Mouse (Mus musculus): Measurements from ENCODE around the gene Kif1a. TPM values are rescaled to one million over a fixed set of nuclear protein-coding genes. Genes with fewer than 3 reads are reported as not detected.

Gene Kif1a
- total and polyA plus RNA-seq, 3 experiments = not detected

DNA sequence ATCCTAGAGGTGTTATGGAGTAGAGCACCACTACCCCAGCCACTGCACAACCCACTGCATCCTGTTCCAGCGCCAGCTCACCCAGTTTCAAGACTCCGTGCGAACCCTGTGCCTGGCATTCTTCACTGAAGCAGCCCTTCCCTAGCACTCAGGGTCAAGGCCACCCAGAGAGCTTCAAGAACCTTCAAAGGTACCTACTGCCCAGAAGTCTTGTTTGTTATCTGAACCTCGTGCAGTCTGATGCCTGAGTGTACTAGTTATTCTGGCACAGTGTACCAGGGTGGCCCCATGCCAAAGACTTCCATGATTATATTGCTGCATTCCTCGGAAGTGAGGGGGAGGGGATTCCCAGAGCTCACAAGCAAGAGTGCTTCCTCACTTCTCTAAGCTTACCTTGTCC lies 38.1 kb downstream of the Kif1a start:
- H3K36me3 ChIP-seq (ENCODE audit: control insufficient read depth in 1 of 2, insufficient read depth in 2 of 2, low read length in 2 of 2) = no peaks in the 10 kb centered on the region
- no peak for DNase-seq (ENCODE audit: low read depth, low spot score)
- no peaks in the 10 kb centered on the region for H3K27me3 ChIP-seq (ENCODE audit: control insufficient read depth in 1 of 2, insufficient read depth in 2 of 2, low read length in 2 of 2)
- H3K4me3 ChIP-seq (ENCODE audit: control insufficient read depth in 1 of 2, insufficient read depth in 1 of 2, low read depth in 2 of 2, low read length in 2 of 2) = no peak overlapping the region
- no peak overlapping the region for H3K9ac ChIP-seq (ENCODE audit: control insufficient read depth, low read depth, low read length, poor library complexity, severe bottlenecking)
- no peaks in the 10 kb centered on the region for H3K9me3 ChIP-seq (replicated peaks; ENCODE audit: insufficient read depth, low read length)
- no peaks in the 10 kb centered on the region for H3K79me2 ChIP-seq (ENCODE audit: control insufficient read depth, insufficient read depth, low read length, poor library complexity)
- H3K27ac ChIP-seq (ENCODE audit: control insufficient read depth, low read depth, low read length) = no peak overlapping the region
- TF ChIP-seq MEF2A (IDR thresholded peaks at IDR 0.05; ENCODE audit: extremely low read depth, insufficient replicate concordance, low read depth, low read length, poor library complexity, severe bottlenecking) = no peak
- no peak for TF ChIP-seq POLR2AphosphoS2 (IDR thresholded peaks at IDR 0.05; ENCODE audit: low read length)
- no peak for TF ChIP-seq TAL1 (IDR thresholded peaks at IDR 0.05; ENCODE audit: low read length)
- no peak for TF ChIP-seq ZNF384 (IDR thresholded peaks at IDR 0.05; ENCODE audit: low read depth, low read length)
- TF ChIP-seq NRF1 (IDR thresholded peaks at IDR 0.05; ENCODE audit: insufficient read depth, low read depth, low read length, poor library complexity, severe bottlenecking) = no peak
- TF ChIP-seq USF2 (IDR thresholded peaks at IDR 0.05; ENCODE audit: borderline replicate concordance in 1 of 2, insufficient read depth in 1 of 2, low read depth in 1 of 2, low read length in 2 of 2) = no peak
- TF ChIP-seq JUND (IDR thresholded peaks at IDR 0.05; ENCODE audit: low read depth, low read length) = no peak
- no peak for TF ChIP-seq GATA1 (IDR thresholded peaks at IDR 0.05; ENCODE audit: low read depth, low read length)
- TF ChIP-seq MYC (IDR thresholded peaks at IDR 0.05; ENCODE audit: low read depth, low read length) = no peak
- TF ChIP-seq GABPA (IDR thresholded peaks at IDR 0.05; ENCODE audit: low read depth, low read length) = no peak
- no peak for TF ChIP-seq CHD1 (IDR thresholded peaks at IDR 0.05; ENCODE audit: low read depth, low read length)
- no peak for TF ChIP-seq E2F4 (IDR thresholded peaks at IDR 0.05; ENCODE audit: borderline replicate concordance, low read depth, low read length)
- no peak for TF ChIP-seq POLR2A (IDR thresholded peaks at IDR 0.05; ENCODE audit: control insufficient read depth in 1 of 2, insufficient read depth in 1 of 2, low read depth in 1 of 2, low read length in 2 of 2, poor library complexity in 1 of 2)
- TF ChIP-seq POLR2AphosphoS5 (IDR thresholded peaks at IDR 0.05; ENCODE audit: borderline replicate concordance, low read depth, low read length) = no peak
- TF ChIP-seq CTCF (IDR thresholded peaks at IDR 0.05 in 2 of 3, conservative IDR thresholded peaks at IDR 0.05 in 1 of 3; ENCODE audit: control insufficient read depth in 1 of 3, insufficient read depth in 1 of 3, low read depth in 2 of 3, low read length in 3 of 3, poor library complexity in 1 of 3, severe bottlenecking in 1 of 3) = no peak
- no peak for TF ChIP-seq MXI1 (IDR thresholded peaks at IDR 0.05; ENCODE audit: low read depth, low read length)
- TF ChIP-seq KAT2A (conservative IDR thresholded peaks at IDR 0.05; ENCODE audit: low read depth, low read length) = no peak
- no peak for TF ChIP-seq ETS1 (IDR thresholded peaks at IDR 0.05; ENCODE audit: low read depth, low read length)
- TF ChIP-seq ZMIZ1 (IDR thresholded peaks at IDR 0.05; ENCODE audit: low read depth, low read length) = no peak
- H3K4me1 ChIP-seq (ENCODE audit: control insufficient read depth in 1 of 2, insufficient read depth in 2 of 2, low read length in 2 of 2) = no peaks in the 10 kb centered on the region

- Histone ChIP-seq H3K9me3 (replicated peaks; ENCODE audit: insufficient read depth, low read length) (no peaks in the 10 kb centered on the region), H3K4me1 (ENCODE audit: control insufficient read depth in 1 of 2, insufficient read depth in 2 of 2, low read length in 2 of 2) (no peaks in the 10 kb centered on the region), H3K27me3 (ENCODE audit: control insufficient read depth in 1 of 2, insufficient read depth in 2 of 2, low read length in 2 of 2) (no peaks in the 10 kb centered on the region), H3K9ac (ENCODE audit: control insufficient read depth, low read depth, low read length, poor library complexity, severe bottlenecking) (no peak overlapping the region), H3K27ac (ENCODE audit: control insufficient read depth, low read depth, low read length) (no peak overlapping the region), H3K4me3 (ENCODE audit: control insufficient read depth in 1 of 2, insufficient read depth in 1 of 2, low read depth in 2 of 2, low read length in 2 of 2) (no peak overlapping the region), H3K36me3 (ENCODE audit: control insufficient read depth in 1 of 2, insufficient read depth in 2 of 2, low read length in 2 of 2) (no peaks in the 10 kb centered on the region), H3K79me2 (ENCODE audit: control insufficient read depth, insufficient read depth, low read length, poor library complexity) (no peaks in the 10 kb centered on the region)
- TF ChIP-seq MAZ (IDR thresholded peaks at IDR 0.05; ENCODE audit: low read depth, low read length) = no peak
- no peak for TF ChIP-seq POLR2A (IDR thresholded peaks at IDR 0.05; ENCODE audit: control insufficient read depth in 1 of 2, insufficient read depth in 1 of 2, low read depth in 1 of 2, low read length in 2 of 2, poor library complexity in 1 of 2)
- TF ChIP-seq RAD21 (IDR thresholded peaks at IDR 0.05; ENCODE audit: low read depth, low read length) = no peak
- TF ChIP-seq UBTF (IDR thresholded peaks at IDR 0.05; ENCODE audit: borderline replicate concordance, insufficient read depth, low read depth, low read length) = no peak
- no peak for TF ChIP-seq KAT2A (conservative IDR thresholded peaks at IDR 0.05; ENCODE audit: low read depth, low read length)
- no peak for TF ChIP-seq BHLHE40 (IDR thresholded peaks at IDR 0.05; ENCODE audit: borderline replicate concordance, low read depth, low read length)
- no peak for TF ChIP-seq ELF1 (IDR thresholded peaks at IDR 0.05; ENCODE audit: low read depth, low read length)
- no peak for TF ChIP-seq GABPA (IDR thresholded peaks at IDR 0.05; ENCODE audit: low read depth, low read length)
- no peak for TF ChIP-seq NRF1 (IDR thresholded peaks at IDR 0.05; ENCODE audit: insufficient read depth, low read depth, low read length, poor library complexity, severe bottlenecking)
- TF ChIP-seq E2F4 (IDR thresholded peaks at IDR 0.05; ENCODE audit: borderline replicate concordance, low read depth, low read length) = no peak
- TF ChIP-seq MYB (IDR thresholded peaks at IDR 0.05; ENCODE audit: low read depth, low read length) = no peak
- TF ChIP-seq ZKSCAN1 (IDR thresholded peaks at IDR 0.05; ENCODE audit: low read depth, low read length) = no peak
- no peak for TF ChIP-seq EP300 (IDR thresholded peaks at IDR 0.05; ENCODE audit: low read depth in 1 of 2, low read length in 2 of 2)
- no peak for DNase-seq (ENCODE audit: low read depth, low spot score)
These were observed 50.5 kb downstream of the Kif1a start for GRCm38 (mm10) chr1:93051124-93051833.

Measured in MEL (cell line).